Mouse (Mus musculus) frontal cortex, postnatal 25 days (tissue): ENCODE data around the gene Cyp4f18.
"Not testable (repeated sequence)": the region's sequence is repeated elsewhere in the genome, so short reads cannot be mapped to it uniquely, and the experiment has no call there.

Experiments
- DNase-seq, 2 experiments: peaks; one replicate each; pipeline ENCODE4 v3.0.0; 2022; ENCODE audit warnings: low spot score in 2 of 2

Cyp4f18 gene

DNA sequence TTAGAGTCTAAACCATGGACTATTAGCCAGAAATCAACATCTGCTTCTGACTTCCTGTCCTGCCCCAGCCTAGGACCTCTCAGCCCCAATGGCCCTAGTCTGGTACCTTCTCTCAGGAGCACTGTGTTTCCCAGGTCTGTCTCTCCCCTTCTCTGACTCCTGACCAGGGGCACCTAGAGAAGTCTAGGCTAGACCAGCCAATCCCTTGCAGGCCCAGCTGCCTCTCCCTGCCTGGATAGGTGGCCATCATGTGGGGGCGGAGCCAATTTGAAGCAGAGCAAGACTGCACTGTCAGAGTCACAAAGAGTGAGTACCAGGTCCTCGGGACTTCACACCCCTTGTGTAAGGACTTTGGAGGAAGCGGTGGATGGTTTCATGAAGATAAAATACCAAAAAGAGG, at the start of gene Cyp4f18:
Gene Cyp4f18 (minus strand): TSS at position 154 of the 400 bp plus-strand sequence.
- DNase-seq, result no peak

DNA sequence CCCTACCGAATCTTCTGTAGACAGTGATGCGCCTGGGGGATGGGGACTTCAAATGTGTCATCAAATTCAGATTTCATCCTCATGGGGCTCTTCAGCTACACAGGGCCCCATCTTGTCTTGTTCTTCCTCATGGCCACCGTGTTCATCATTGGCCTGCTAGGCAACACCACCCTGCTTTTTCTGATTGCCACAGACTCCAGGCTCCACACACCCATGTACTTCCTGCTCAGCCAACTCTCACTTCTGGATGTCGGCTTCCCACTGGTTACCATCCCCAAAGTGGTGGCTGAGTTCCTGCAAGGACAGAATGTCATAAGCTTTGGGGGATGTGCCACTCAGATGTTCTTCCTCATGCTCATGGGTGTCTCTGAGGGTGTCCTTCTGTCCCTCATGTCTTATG, 48.2 kb upstream of the Cyp4f18 start:
- not testable (repeated sequence) for DNase-seq

DNA sequence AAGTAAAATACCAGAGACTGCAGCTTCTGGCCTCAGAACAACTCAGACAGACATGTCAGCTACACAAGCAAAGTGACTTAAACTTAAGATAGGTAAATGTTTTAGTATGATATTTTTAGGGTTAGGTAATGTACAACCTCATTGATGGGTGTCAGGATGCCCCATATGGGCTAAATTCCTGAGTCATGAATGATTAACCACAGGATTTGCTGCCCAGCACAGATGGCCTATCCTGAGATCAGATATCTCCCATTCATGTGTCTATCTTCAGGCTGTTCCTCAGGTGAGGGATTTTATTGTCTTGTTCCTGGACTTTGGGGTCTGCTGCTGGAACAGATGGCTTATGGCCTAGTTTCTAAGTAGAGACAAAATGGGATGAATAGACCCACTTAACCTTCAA, 45.2 kb upstream of the Cyp4f18 start:
- DNase-seq, result not testable (repeated sequence)

DNA sequence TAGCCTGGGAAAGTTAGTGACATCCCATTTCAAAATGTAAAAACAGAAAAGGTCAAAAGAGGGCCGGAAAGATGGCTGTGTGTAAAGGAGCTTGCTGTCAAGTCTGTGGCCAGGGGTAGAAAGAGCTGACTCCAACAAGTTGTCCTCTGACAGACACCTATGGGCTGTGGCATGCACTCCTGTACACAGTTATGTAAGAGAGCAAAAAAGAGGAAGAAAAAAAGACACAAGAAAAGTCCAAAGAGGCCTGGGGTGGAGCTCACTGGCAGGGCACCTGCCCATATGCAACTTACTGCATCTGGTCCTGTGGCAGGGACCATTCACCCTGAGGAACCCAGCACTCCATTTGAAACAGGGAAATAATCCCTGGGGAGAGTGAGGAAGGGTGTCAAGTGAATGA, 33.1 kb upstream of the Cyp4f18 start:
- DNase-seq, result no peak

DNA sequence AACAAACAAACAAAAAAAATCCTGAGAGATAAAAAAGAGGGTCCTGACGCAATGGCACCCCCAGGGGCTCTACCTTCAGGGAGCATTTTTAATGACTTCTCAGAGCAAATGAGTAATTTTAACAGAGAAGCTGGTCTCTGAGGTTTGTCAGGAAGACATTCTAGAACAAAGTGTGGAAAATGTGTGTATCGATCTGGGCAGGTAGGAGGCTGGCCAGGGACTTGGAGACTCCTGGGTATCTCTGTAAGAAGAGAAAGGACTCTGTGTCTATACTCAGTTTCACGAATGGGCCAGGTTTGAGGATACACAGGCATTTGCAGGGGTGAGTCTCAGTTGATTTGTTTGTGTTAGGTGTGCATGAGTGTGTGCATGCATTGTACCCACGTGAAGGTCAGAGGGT, 31.5 kb upstream of the Cyp4f18 start, which contains the start of gene Olfr372:
Gene Olfr372 (plus strand): TSS at position 301 of the 400 bp plus-strand sequence.
- not testable (repeated sequence) for DNase-seq

DNA sequence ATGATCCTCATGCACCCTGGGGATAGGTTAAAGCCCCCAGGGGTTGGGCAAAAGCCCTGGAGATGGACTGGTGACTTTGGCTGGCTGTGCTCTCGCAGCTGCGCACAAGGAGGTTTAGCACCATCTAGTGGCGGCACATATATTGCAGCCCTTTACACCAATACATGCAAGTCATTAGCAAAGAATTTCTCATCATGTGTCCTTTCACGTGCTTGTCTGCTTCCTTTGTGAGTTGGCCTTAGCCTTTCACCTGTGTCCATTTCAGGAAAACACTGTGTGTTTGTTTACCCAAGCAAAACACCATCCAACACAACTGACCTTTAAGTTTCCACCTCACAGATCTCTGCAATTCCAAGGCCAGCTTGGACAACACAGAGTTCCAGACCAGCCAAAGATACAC, 23.5 kb upstream of the Cyp4f18 start:
- peak; percentile 40 to 46 for DNase-seq

DNA sequence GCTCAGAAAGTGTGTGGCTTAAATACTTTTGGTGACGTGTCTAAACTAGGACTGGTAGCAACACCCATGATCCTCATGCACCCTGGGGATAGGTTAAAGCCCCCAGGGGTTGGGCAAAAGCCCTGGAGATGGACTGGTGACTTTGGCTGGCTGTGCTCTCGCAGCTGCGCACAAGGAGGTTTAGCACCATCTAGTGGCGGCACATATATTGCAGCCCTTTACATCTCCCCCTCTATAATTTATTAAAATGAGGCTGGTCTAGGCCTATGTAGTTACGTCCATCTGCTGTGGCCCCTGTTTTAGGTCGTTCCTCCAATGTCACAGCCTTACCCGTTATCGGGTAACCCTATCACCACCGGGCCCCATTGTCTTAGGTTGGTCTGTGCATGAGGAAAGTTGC, 15.5 kb upstream of the Cyp4f18 start:
- DNase-seq, result peak; percentile 11 to 17

DNA sequence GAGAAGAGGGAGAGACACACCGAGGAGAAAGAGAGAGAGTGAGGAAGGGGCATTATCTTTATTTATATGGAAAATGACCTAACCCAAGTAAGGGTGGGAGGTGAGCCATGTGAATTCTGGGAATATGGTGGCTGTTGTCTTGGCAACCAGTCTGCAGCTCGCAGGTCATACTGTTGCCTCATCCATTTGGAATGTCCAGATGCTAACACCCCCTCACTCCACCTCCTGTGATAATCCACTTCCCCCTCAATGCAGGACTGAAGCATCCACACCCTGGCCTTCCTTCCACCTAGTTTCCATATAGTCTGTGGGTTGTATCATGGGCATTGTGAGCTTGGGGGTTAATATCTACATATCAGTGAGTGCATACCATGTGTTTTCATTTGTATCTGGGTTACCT, 10.4 kb upstream of the Cyp4f18 start:
- no peak for DNase-seq

DNA sequence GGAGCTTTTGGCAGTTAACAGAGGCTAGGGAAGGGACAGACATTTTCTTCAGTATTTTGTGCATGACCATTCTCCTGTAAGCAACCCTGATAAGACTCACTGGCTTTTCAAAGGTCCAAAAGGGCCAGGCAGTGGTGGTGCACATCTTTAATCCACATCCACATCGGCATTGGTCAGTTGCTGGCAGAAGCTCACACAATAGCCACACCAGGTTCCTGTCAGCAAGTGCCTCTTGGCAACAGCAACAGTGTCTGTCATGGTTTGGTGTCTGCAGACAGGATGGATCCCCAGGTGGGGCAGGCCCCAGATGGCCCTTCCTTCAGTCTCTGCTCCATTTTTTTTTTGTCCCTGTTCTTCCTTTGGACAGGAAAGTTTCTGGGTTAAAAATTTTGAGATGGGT, 9.6 kb upstream of the Cyp4f18 start:
- DNase-seq, result not testable (repeated sequence)

DNA sequence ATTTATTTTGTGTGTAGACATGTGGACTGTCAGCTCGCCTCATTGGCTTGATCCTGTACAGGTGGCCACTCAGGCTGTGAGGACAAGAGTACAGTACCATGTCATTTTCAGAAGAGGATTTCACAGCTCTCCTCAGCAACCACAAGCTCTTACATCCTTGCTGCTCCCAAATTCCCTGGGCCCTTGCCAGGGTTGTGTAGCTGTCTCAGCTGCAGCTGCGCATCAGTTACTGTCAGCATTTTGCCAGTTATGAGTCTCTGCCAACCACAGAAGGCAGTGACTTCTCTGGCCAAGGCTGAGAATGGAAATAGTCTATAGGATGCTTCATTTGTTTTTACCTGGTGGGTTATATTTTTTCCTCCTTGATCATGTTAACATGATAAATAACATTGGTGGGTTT, 8.7 kb upstream of the Cyp4f18 start:
- DNase-seq, result no peak

DNA sequence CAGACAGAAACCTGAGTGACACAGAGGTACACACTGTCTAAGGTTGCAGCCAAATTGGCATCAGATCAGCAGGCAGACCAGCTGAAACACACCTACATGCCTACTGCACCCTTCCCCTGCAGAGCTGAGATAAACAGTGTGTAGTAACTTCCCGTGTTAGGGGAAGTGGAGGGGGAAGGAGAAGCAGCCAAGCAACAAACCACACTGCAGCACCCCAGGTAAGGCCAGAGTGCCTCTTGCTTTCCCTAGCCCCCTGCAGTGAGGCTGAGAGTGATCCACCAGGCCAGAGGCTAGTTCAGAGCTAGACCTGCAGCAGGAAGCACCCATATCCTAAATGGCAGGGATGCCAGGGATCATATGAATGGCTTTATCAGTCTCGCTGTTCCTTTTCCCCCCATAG, 7.9 kb upstream of the Cyp4f18 start:
- not testable (repeated sequence) for DNase-seq

DNA sequence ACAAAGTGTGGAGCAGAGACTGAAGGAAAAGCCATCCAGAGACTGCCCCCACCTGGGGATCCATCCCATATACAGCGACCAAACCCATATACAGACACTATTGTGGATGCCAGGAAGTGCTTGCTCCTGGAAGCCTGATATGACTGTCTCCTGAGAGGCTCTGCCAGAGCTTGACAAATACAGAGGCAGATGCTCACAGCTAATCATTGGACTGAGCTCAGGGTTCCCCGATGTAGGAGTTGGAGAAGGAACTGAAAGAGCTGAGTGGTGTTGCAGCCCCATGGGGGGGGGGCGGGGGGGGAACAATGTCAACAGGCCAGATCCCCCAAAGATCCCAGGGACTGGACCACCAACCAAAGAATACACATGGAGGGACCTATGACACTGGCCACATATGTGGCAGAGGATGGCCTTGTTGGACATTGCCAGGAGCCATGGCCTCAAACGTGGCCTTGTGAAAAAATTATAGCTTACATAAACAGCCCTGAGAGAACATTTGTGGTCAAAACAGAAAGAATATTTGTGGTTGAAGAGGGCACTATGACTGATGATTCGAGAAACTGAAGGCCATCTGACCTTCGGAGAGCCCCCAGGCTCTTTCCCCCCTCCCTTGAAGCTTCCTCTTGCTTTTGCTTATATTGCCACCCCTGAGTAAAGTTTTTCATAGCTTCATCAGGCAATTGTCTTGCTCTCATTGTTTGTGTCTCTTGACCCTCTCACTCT, 4.2 kb upstream of the Cyp4f18 start:
- DNase-seq, result not testable (repeated sequence)

DNA sequence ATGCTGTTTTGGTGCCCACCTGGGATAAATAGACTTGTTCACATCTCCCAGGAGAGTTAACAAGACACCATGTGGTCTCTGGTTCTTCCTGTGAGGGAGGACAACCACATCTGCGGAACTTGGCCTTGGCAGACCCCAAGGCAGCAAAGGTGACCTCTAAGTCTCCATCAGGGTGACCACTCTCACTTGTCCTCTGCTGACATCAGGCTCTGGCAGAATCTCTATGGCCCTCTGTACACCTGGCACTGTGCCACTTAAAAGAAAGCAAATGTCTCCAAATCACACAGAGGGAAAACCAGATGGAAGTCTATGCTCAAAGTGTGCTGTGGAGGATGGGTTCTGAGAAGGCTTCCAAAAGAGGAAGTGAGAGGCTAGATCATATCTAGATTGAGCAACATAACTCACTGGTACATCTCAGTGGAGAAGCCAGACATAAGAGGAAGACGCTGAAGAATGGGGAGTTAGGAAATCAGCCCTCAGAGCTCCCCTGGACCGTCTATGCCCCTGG, 1.2 kb downstream of the Cyp4f18 start:
- no peak for DNase-seq

DNA sequence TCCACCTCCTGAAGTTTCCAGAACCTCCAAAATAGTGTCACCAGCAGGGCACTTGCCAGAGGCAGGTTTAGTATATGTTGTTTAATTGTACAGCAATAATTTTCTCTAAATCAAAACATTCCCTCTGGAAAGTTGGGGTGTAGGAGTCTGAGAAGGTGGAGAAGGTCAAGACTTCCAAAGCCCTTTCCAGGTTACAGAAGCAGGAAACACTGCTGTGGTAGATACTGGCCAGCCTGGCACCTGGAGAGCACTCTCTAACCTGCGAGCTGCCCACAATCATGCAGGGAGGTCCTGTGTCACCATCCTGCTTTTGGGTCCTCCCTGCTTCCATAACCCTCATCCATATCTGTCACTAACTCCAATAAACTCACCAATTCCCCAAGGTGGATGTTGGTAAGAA, 2.7 kb downstream of the Cyp4f18 start:
- DNase-seq, result no peak

DNA sequence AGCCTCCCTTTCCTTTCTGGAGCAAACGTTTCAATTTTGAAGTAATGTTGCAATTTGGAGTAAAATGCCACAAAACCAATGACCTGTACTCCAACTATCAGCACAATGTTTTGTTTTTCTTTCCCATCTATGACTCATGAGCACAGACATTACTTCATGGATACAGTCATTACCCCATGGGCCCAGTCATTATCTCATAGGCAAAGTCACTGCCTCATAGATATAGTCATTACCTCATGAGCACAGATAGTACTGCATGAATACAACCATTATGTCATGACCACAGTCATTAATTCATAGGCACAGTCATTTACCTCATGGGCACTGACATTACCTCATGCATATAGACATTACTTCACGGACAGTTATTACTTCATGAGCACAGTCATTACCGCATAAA, 3.5 kb downstream of the Cyp4f18 start:
- no peak for DNase-seq

DNA sequence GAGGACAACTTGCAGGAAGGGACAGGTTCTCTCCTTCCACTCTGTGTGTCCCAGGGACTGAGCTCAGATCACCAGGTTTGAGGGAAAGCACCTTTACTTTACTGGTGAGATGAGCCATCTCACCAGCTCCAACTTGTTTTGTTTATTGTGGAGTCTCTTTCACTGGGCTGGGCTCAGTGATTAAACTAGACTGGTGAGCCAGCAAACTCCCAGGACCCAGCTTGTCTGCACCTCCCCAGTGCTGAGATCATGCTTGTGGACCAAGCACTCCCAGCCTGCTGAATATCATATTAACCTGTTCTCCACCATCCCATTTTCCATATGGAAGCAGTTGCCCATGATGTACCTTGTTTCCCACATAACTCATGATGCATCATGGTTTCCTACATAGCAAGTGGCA, 6.5 kb downstream of the Cyp4f18 start:
- DNase-seq, result no peak

DNA sequence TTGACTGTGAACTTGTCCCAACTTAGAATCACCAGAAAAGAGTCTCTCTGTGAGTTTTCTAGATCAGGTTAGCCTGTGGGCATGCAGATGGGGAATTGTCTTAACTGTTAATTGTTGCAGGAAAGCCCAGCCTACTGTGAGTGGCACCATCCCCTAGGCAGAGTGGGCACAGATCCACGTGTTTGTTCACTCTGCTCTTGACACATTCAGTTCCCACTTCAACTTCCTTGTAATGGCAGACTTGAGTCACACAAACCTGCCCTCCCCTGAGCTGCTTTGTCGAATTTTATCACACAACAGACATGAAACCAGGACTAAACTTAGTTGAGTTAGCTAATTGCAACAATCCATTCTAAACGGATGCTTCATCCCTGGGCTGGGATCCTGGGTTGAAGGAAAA, 9.2 kb downstream of the Cyp4f18 start:
- DNase-seq, result no peak

DNA sequence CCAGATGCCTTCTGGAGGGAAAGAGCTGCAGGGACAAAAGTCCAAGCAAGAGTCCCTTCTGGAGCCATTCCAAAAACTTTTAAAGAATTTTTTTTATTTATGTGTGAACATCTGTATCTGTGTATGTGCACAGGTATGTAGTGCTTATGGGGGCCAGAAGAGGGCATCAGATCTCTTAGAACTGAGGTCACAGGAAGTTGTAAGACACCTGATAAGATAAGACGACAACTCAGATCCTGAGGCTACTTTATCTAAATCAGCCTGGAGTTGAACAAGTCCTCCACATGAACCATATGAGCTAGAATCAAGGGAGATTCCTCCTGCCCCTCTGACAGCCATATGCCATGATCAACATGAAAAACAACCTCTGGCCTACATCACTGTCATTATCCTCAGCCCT, 10.0 kb downstream of the Cyp4f18 start:
- DNase-seq, result no peak

DNA sequence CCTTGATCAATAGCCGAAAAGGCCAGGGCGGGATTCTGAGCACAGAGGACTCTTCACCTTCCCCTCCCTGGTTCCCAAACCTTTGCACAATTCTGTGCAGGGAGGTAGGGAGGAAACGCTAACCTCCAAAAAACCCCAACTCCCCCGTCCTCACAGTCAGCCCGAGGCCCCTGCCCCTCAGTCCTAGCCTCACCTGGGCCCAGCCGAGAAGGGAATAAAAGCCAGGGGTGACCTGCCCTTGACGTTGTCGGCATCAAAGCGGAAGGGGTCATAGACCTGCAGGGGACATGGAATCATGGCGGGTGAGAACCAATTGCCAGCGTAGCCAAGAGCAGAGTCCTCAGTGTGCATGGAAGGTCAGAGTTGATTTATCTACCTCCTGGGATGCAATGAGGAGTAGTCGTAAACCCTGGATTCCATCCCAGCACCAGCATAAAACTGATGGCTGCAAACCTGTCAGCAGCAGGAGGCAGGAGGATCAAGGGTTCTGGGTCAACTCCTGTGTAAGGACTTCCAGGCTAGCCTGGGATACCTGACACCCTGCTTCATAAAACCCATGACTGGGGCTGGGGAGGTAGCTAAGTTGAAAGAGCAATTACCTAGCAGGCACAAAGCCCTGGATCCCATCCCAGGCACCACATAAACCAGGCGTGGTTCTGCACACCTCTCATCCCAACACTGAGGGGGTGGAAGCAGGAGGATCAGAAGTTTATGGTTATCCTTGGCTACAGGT, 20.4 kb downstream of the Cyp4f18 start:
- no peak for DNase-seq

DNA sequence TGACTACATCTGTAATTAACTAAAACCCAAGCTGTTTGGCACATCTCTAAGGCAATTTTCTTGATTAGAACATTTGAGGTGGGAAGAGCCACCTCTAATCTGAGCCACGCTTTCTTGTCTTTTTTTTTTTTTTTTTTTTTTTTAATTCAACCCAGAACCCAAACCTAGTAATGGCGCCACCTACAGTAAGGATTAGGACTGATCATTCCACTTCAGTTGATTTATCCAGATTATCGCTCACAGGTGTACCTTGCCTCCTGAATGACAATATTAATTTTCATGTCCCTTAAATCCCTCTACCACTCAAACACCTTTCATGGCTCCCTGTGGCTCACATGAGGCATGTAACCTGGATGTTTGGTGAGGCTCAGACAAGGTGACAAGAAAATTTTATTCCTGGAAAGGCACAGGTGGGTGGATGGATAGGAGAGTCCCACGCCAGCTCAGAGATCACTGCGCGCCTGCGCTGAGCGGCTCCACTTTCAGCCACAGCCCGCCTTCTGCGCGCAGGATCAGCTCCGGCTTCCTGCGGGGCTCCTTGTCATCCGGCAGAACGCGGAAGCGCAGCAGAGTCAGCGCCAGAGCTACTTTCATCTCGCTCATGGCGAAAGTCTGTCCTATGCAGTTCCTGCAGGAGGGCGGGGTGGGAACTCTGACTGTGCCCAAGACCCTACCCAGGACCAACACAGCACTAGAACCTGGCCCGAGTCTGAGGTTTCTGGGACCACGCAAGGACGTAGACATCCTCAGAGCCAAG, 21.1 kb downstream of the Cyp4f18 start:
- peak; percentile 47 to 70 for DNase-seq

DNA sequence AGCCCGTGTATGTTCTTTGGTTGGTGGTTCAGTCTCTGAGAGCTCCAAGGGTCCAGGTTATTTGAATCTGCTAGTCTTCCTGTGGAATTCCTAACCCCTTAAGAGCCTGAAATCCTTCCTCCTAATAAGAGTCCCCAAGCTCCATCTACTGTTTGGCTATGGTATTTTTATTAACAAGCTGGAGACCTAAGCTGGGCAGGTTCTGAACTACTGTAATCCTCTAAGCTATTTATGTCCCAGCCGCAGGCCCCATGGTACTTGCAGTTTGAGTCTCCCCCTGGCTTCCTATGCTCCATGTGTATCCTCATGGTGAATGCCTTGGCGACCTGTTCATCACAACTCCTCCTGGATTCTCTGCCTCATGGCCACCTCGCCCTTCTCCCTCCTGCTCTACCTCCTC, 24.8 kb downstream of the Cyp4f18 start:
- no peak for DNase-seq

DNA sequence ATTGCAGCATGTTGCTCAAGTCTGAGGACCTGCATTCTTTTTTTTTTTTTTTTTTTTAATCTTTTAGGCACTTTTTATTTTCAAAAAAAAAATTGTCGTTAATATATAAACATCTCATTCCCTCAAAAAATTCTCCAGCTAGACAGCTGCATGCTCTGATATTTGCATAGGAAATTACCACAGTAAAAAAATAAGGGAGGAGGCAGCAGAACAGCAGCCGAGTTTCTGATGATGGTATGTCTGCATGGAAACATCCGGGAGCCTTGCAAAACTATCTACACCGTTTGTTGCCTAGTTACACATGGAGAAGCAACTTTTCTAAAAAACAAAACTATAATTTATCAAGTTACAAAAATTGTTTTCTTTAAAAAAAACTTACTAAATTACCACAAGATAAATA, 28.0 kb downstream of the Cyp4f18 start:
- no peak for DNase-seq
